Mouse (Mus musculus) 3T3-L1 (cell line): ENCODE measurements around the gene Hmga2.
A peak's percentile ranks its signal among the peaks of the same experiment; 100 is the strongest.

Experiments
- DNase-seq: peaks from one replicate; pipeline ENCODE4 v3.0.0-alpha.2; 2015; ENCODE audit warnings: low read depth, low spot score

Hmga2 gene

GRCm38 (mm10) chr10:120473218-120473617 is 3.1 kb downstream of the Hmga2 start:
- peak; percentile 42 for DNase-seq

GRCm38 (mm10) chr10:120472606-120473005 is 3.7 kb downstream of the Hmga2 start:
- peak; percentile 49 for DNase-seq

DNA sequence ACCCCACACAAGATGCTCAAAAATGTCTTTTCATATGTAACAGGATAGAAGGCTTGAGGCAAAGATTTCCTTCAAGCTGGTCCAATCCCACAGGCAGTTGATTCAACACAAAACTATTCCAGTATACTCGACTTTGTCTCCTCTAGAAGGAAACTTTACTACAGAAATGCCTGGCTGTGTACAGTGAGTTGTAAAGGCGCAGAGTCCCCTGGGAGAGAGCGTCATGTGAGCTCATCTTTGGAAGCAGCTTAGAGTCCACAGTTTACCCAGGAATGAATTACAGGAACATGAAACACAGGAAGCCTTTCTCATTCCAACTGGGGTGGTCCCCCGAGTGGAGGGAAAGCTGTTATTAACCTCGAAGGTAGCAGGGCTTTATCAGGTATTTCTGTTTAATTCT is 11.1 kb downstream of the Hmga2 start:
- peak; percentile 81 for DNase-seq

DNA sequence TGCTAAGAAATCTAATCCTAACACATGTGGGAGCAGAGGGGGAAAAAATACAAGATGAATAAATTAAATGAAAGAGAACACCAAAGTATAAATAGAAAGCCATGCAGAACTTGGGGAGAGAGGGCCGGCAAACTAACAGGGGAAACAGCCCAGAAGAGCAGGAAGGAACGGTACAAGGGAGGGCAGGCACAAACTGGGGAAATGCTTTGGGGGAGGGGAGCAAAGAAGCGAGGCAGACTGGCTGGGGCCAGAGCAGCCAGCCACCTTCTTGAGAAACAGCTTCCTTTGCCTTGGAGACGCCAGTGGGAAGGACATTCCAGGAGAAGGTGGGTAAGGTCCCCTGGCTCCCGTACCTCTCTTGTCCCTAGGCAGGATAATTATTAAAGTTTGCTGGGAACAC is 14.5 kb downstream of the Hmga2 start:
- DNase-seq: no peak

DNA sequence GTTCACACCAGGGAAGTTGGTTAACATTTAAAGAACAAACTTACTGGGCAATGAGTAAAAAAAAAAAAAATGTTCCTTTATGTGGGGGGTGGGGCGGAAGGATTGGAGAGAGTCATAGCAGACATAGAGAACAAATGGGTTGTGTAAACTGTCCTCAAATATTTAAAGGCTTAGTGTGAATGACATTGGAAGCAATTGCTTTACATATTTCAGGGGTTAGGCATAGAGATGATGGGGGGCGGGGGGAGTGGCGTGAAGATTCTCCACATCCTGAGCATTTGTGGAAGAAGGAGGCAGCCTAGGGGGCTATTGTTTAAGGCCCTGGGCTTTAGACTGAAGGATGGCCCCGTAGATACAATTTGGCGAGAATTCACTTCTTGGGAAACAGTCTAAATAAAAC is 15.0 kb downstream of the Hmga2 start:
- DNase-seq: no peak

DNA sequence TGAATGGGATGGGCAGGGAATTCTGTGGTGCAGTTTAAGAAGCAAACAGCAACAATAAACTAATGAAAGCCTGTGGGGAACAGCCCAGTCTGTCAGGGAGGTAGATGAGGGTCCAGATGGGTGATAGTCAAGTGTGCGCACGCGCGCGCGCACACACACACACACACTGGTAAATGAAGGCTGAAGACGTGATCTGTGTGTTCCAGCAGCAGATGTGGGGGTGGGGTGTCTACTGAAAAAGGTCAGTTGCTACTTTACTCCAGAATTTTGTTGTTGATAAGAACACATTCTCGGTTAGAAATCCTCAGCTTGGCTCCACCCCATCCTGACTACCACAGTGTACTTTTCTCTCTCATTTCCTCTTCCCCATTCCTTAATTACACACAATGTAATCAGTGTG is 17.4 kb downstream of the Hmga2 start:
- no peak for DNase-seq

DNA sequence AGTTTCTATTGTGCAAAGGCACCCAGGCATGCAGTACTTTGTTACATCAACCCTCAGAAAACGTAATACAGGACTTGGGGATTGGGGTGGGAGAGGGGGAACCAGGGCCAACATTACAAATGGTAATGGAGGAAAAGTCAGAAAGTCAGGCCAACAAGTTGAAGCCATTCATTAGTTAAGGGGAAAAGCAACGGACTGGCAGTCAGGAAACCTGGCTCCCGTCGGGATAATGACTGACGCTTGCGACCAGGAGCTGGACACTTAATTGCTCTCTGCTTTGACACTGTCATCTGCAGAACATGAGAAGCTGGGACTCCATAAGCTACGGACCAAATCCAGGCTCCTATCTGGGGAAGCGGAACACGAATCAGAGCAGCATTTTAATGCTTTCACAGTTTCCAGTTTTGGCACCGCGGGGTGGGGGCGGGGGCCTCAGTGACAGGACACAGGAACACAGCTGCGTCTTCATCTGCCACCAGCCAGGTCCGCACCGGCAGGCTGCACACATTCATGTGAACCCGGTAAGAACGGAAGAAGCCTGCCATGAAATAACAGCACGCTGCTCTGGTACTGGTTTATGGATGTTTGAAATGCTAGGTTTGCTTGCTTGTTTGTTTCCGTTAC is 26.5 kb downstream of the Hmga2 start:
- no peak for DNase-seq

GRCm38 (mm10) chr10:120446799-120447198 is 29.5 kb downstream of the Hmga2 start:
- DNase-seq: no peak

DNA sequence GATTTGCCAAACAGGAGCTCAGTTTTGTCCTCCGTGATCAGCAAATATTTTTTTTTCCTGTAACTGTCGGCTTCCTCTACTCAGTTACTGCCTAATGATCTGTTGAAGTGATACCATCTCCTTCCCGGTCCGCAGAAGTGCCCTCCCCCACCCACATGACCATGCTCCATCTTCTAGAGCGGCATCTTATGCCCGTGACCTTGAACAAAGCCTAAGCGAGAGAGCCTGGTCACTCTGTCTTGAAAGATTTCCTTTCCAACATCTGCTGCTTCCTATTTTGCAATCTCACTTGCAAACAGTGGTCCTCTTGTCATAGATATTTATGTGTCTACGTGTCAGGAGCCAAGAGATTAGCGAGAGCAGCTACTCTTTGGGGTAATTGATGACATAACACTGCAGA is 30.1 kb downstream of the Hmga2 start:
- DNase-seq: no peak

- DNase-seq: no peak
Observed at GRCm38 (mm10) chr10:120444463-120445070, 31.7 kb downstream of the Hmga2 start.

DNA sequence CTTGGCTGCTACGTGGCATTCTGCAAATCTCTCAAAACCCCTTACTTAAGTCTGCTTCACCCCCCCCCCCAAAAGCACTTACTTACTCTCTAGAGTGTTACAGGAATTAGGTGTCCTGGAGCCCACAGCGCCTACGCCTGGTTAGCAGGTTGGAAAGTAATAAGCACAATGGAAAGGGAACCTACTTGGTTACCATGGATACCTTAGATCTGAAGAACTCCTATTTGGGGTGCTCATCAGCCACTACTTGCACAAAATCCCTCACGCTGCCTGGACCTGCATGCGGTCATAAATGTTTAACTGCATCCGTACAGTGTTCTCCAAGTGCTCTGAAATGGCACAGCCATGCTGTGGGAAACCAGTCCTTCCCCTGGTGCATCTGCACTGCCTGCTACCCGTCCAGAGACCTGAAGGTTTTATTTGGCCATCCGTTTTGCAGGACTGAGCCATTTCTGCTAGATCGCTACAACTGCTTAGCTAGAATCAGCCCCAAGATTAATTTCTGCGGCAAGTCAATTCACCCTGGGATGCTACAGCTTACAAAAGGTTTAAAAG is 32.4 kb downstream of the Hmga2 start:
- DNase-seq: no peak

- no peak for DNase-seq
Observed at GRCm38 (mm10) chr10:120441254-120441653, 35.0 kb downstream of the Hmga2 start.

GRCm38 (mm10) chr10:120434433-120434832 is 41.8 kb downstream of the Hmga2 start:
- no peak for DNase-seq

- no peak for DNase-seq
Observed at GRCm38 (mm10) chr10:120433463-120433815, 42.8 kb downstream of the Hmga2 start.

GRCm38 (mm10) chr10:120432731-120433462 is 43.4 kb downstream of the Hmga2 start:
- DNase-seq: peak; percentile 69

DNA sequence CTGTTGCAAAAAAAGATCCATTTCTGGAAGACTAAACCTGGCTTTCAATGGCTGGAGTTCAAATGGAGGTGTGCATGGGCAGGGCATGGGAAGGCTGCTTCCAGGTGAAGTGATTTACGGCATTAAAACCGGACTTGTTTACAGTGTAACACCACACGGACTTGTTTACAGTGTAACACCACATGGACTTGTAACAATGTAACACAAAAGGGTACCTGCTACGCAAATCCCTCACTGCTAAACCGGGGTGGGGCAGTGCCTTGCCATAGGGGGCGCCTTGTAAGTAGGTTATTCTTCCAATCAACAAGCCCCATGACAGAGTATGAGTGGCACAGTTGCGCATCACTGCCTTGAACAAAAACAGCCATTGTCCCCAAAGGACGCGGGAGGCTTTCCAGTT is 44.2 kb downstream of the Hmga2 start:
- DNase-seq: no peak

- no peak for DNase-seq
Observed at GRCm38 (mm10) chr10:120431435-120431834, 44.8 kb downstream of the Hmga2 start.

- peak; percentile 53 for DNase-seq
Observed at GRCm38 (mm10) chr10:120430422-120430821, 45.8 kb downstream of the Hmga2 start.

DNA sequence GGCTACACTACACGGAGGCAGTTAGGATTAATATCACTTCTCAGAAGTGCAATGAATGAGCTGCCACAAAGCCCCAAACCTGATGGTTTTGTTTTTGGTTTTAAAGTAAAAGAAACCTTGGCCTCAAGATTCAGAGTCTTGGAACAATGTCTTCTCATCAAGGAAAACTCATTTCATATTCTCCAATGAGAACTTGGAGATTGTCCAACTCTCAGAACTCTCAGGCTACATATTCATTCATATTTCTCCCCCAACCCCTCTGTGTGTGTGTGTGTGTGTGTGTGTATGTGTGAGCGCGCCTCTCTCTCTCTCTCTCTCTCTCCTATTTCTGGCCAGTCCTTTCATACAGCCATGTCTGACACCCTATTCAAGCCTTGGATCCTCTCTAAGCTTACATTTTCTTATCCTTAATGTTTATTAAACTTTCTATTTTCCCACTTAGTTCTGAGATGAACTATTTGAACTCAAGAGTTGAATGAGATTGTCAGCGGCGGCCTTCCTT is 46.5 kb downstream of the Hmga2 start:
- DNase-seq: peak; percentile 45

GRCm38 (mm10) chr10:120429199-120429551 is 47.1 kb downstream of the Hmga2 start:
- no peak for DNase-seq

DNA sequence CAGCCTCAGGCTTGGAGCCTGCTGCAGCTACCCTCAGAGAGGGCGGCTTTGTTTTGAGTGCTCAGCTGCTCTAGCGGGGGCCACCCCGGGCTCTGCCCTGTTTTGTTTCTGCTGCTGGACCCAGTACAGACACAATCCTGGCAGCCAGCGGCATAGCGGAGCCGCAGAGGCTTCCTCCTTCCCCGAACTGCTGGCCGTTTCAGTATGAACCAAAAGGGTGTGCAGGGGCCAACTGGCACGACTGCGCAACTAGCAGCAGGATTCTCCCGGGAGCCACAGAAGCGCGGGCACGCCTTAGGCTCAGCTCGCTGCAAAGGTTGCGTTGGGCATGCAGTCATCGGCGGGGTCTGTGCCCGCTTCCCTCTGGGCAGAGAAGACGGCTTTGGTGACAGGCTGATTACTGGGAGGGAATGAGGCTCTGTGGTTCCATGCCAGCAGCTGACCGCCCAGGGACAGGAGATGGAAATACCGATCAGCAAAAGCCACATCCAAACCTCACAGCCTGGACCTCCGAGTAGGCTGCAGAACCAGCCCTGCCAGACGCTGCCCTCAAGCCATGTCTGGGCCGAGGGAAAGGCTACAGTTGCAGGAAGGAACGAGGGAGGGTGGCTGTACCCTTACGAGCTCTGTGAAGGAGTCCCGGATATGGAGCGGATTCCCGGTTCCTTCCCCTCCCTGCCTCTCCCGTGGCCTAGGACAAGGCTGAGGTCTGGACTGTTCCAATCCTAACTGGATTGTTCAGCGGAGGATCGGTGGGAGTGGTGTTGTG is 47.7 kb downstream of the Hmga2 start:
- peak; percentile 76 for DNase-seq

GRCm38 (mm10) chr10:120426086-120426610 is 50.1 kb downstream of the Hmga2 start:
- peak; percentile 74 for DNase-seq
